Mouse (Mus musculus) gonadal fat pad, adult 2 months (tissue): Measurements from ENCODE around the gene Slc12a7. TPM values are rescaled to one million over a fixed set of nuclear protein-coding genes. Genes with fewer than 3 reads are reported as not detected.

ENCODE experiments used
- DNase-seq: peaks from one replicate; pipeline ENCODE4 v3.0.0-alpha.2; 2012; ENCODE audit warnings: low read depth
- polyA plus RNA-seq: library from polyadenylated mRNA; depleted of rRNA; stranded (reverse); fragments of >200 nt; gene quantifications from 2 replicates; pipeline ENCODE4 v1.2.3, GENCODE M21; 2012; rRNA removed

The Slc12a7 gene
- polyA plus RNA-seq, 1 experiment: 36.2 TPM

- DNase-seq: peak; percentile 77
These were observed 83.4 kb downstream of the Slc12a7 start for GRCm38 (mm10) chr13:73816338-73816737.

DNA sequence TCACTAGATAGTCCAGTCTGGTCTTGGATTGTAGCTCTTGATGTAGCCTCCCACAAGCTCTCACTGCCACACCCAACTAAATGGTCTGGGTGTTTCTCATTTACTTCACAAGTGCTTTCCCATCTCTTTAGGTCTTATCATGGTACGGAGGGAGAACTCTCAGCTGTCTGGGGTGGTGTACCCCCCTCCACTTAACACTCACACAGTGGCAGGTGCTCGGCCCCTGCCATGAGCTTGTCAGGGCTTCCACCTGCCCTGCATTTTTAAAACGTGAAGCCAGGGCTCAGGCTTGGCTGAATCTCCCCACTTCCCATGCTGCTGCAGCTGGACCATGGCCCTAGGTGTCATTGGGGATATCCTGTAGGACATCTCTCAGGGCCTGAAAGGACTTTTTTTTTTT is 86.0 kb downstream of the Slc12a7 start:
- no peak for DNase-seq

GRCm38 (mm10) chr13:73821251-73821650 is 88.4 kb downstream of the Slc12a7 start:
- DNase-seq: no peak

GRCm38 (mm10) chr13:73822187-73822800 is 89.4 kb downstream of the Slc12a7 start:
- DNase-seq: no peak

- DNase-seq: no peak
These were observed 90.8 kb downstream of the Slc12a7 start for GRCm38 (mm10) chr13:73823711-73824110.

GRCm38 (mm10) chr13:73827243-73827642 is 94.3 kb downstream of the Slc12a7 start:
- DNase-seq: no peak

GRCm38 (mm10) chr13:73831486-73831885 is 98.6 kb downstream of the Slc12a7 start:
- DNase-seq: no peak

GRCm38 (mm10) chr13:73833809-73834208 is 100.9 kb downstream of the Slc12a7 start:
- DNase-seq: no peak

DNA sequence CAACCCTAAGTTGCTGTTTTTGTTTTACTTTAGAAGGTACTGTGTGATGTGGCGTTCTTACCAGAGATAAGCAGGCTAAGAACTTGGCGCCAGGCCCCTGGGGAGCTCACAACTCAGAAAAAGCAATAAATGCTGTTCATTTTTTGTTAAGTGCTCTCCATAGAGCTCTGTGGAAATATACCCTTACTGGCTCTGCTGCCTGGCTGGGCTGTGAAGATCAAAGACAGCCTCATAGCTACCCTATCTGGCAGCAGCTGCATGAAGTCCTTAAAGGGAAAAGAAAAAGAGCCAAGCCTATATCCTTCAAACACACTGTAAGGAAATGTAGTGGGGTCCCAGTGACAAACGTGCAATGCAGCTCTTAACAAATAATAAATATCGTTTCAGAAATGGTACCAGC is 102.9 kb downstream of the Slc12a7 start:
- no peak for DNase-seq

DNA sequence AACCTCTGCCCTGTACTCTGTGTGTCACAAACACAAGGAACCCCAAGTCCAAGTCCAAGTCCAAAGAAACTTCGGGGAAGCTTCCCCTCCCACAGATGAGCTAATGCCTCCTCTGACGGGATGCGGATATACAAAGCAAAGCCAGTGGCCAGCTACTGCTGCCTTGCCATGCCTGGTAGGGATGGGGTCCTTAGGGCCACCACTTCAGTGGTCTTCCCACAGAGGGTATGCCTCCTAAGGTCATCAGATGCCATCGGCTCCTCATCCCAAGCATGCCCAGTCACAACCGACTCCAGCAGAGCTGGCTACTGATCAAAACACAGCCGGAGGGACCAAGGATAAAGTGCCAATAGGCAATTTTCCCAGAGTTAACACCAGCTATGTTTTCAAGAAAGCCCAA is 103.6 kb downstream of the Slc12a7 start:
- DNase-seq: no peak

- DNase-seq: no peak
These were observed 104.8 kb downstream of the Slc12a7 start for GRCm38 (mm10) chr13:73837708-73838107.

GRCm38 (mm10) chr13:73839137-73839548 is 106.2 kb downstream of the Slc12a7 start:
- no peak for DNase-seq

DNA sequence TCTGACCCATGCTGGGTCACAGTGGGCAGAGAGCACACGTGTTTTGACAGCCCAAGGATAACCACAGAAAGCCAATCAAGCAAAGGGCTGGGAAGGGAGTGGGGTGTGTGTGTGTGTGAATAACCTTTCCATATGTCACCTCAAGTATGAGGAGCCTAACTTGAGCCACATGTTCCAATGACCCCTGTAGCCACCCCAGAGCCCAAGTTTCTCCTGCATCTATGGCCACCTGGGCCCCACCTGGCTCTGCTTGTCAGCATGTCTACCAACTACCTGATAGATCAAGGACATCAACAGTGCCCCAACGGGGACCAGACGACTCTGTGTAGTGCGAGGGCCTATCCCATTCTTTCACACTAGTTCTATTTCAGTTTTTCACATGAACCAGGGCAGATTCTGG is 106.8 kb downstream of the Slc12a7 start:
- no peak for DNase-seq

GRCm38 (mm10) chr13:73842696-73843095 is 109.8 kb downstream of the Slc12a7 start:
- no peak for DNase-seq

DNA sequence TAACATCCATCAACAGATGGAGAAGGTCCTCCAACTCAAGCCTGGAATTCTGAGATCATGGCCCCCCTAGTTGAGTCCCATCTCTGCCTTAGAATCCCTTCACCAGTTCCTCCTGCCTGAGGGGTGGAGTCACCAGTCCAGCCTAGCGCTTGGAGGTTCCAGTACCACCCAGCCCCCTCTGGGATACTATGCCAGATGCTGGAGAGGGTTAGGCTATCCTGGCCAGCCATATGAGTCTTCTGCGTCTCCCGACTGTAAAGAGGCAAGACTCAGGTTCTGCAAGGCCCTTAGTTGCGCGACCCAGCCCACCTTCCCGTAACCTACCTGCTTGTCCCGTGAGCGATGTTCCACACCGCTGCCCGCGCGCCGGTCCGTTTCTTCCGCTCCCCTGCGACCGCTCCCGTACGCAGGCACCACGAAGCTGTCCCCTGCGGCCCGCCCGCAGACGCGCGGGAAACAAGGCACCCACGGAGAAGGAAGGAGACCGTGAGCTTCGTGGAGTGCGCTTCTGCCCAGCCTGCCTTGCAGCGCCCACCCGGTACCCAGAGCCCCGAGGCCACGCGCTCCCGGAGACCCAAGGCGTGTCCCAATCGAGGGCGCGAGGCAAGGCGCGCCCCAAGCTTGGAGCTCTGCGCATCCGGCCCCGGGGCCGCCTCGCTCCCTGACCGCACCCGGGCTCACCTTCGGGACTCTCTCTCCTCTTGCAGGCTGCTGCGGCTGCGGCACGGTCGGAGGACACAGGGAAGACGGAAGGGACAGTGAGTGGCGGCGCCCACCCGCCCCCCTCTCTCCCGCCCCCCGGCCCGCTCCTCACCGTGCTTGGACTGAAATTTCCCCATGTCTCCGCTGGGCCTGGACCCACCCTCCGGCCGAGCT is 113.9 kb downstream of the Slc12a7 start:
- no peak for DNase-seq

DNA sequence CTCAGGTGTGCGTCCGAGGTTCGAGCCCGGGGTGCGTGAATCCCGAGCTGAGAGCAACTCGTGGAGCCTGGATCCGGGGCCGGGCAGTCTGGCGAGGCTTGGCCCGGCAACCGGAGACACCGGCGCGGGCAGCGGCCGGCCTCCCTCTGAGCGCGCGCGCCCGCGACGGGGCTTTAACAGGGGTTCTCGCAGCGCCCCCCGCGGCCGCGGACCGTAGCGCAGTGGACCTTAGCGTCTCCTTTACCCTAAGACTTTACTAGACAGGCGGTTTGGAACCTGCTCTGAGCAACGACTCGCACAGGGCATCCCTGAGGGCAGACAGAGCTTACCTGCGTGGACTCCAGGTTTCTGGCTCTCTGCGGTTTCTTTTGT is 114.6 kb downstream of the Slc12a7 start, which contains the start of gene Nkd2:
Nkd2 (minus strand) TSS at position 167 of the 372 bp plus-strand sequence.
- no peak for DNase-seq

Other genes with a start within 250 kb of the Slc12a7 start
- 0.05 TPM in 1 of 2 replicates, not detected in the other for gene Slc6a3, start 196.3 kb upstream of the Slc12a7 start, polyA plus RNA-seq
- gene Clptm1l, start 129.1 kb upstream of the Slc12a7 start, polyA plus RNA-seq: 211 and 238 TPM in 2 replicates
- 4.4 and 4.6 TPM in 2 replicates for gene Tert, start 106.2 kb upstream of the Slc12a7 start, polyA plus RNA-seq
- gene Slc6a18, start 55.1 kb upstream of the Slc12a7 start, polyA plus RNA-seq: 1.5 and 2.4 TPM in 2 replicates
- 1.3 and 1.6 TPM in 2 replicates for gene Slc6a19, start 28.2 kb upstream of the Slc12a7 start, polyA plus RNA-seq
- 4.6 and 5.8 TPM in 2 replicates for gene Nkd2, start 114.5 kb downstream of the Slc12a7 start, polyA plus RNA-seq
- 0.38 and 0.56 TPM in 2 replicates for gene Trip13, start 204.7 kb downstream of the Slc12a7 start, polyA plus RNA-seq
- gene Brd9, start 204.7 kb downstream of the Slc12a7 start, polyA plus RNA-seq: 21.8 and 28.1 TPM in 2 replicates
- gene Zdhhc11, start 230.8 kb downstream of the Slc12a7 start, polyA plus RNA-seq: 0.08 and 0.24 TPM in 2 replicates